Mouse (Mus musculus): ENCODE data around the gene Acot3. TPM values are rescaled to one million over a fixed set of nuclear protein-coding genes. Genes with fewer than 3 reads are reported as not detected.

Acot3 gene
- polyA plus RNA-seq, 1 experiment from 2014 or later, result 3.2 TPM

Other genes starting within 250 kb of the Acot3 start
- 34.4 and 35.9 TPM in 2 replicates for gene Numb, start 130.2 kb upstream of the Acot3 start, polyA plus RNA-seq (2015; fragmentation: Nextera tagmentation; extraction: Ambion mirVana)
- 17.5 and 18.3 TPM in 2 replicates for gene Riox1, start 101.5 kb upstream of the Acot3 start, polyA plus RNA-seq (2015; fragmentation: Nextera tagmentation; extraction: Ambion mirVana)
- gene Heatr4, start 67.3 kb upstream of the Acot3 start, polyA plus RNA-seq (2015; fragmentation: Nextera tagmentation; extraction: Ambion mirVana), result not detected in 2 replicates
- gene Acot2, start 64.3 kb upstream of the Acot3 start, polyA plus RNA-seq (2015; fragmentation: Nextera tagmentation; extraction: Ambion mirVana), result 34.3 and 35.8 TPM in 2 replicates
- 125 and 142 TPM in 2 replicates for gene Acot1, start 42.7 kb upstream of the Acot3 start, polyA plus RNA-seq (2015; fragmentation: Nextera tagmentation; extraction: Ambion mirVana)
- gene Acot4, start 13.8 kb upstream of the Acot3 start, polyA plus RNA-seq (2015; fragmentation: Nextera tagmentation; extraction: Ambion mirVana), result 8.2 and 8.9 TPM in 2 replicates
- gene Gm49366, start 13.2 kb upstream of the Acot3 start, polyA plus RNA-seq (2015; fragmentation: Nextera tagmentation; extraction: Ambion mirVana), result not detected in 2 replicates
- 0.18 TPM in 1 of 2 replicates, not detected in the other for gene Acot5, start 17.2 kb downstream of the Acot3 start, polyA plus RNA-seq (2015; fragmentation: Nextera tagmentation; extraction: Ambion mirVana)
- gene Acot6, start 48.5 kb downstream of the Acot3 start, polyA plus RNA-seq (2015; fragmentation: Nextera tagmentation; extraction: Ambion mirVana), result 2.0 and 2.1 TPM in 2 replicates
- 3.9 TPM in 2 replicates for gene Dnal1, start 62.2 kb downstream of the Acot3 start, polyA plus RNA-seq (2015; fragmentation: Nextera tagmentation; extraction: Ambion mirVana)
- 0.59 and 0.63 TPM in 2 replicates for gene Pnma1, start 96.3 kb downstream of the Acot3 start, polyA plus RNA-seq (2015; fragmentation: Nextera tagmentation; extraction: Ambion mirVana)
- gene Elmsan1, start 166.7 kb downstream of the Acot3 start, polyA plus RNA-seq (2015; fragmentation: Nextera tagmentation; extraction: Ambion mirVana), result 7.2 and 7.7 TPM in 2 replicates
- 41.7 and 45.2 TPM in 2 replicates for gene Ptgr2, start 233.1 kb downstream of the Acot3 start, polyA plus RNA-seq (2015; fragmentation: Nextera tagmentation; extraction: Ambion mirVana)